Mouse (Mus musculus) cerebellum, postnatal 4 days (tissue): ENCODE results near the gene Ice2.
A peak's percentile ranks its signal among the peaks of the same experiment; 100 is the strongest.

Experiments used
- DNase-seq, 2 experiments: peaks; one replicate each; pipeline ENCODE4 v3.0.0; 2022; ENCODE audit warnings: low spot score in 2 of 2, mixed read lengths in 1 of 2

Gene Ice2

DNA sequence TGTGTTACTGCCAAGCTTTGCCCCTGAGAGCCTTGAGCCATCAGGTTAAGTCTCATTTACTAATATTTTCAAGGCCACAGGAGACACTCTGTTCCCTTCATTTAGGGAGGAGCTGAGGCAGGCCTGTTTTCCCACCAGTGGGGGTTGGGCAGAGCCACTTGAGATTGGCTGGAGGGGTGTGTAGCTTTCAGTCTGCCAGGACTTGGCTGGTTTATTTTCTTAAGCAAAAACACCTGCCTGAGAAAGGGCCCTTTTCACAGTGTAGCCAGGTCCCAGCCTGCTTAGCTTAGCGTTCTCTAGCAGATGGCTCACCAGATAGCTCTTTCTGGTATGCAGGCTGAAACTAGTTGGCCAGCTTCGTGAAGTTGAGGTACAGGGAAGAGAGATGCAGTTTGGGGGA is 61.3 kb downstream of the Ice2 start:
- no peak for DNase-seq

DNA sequence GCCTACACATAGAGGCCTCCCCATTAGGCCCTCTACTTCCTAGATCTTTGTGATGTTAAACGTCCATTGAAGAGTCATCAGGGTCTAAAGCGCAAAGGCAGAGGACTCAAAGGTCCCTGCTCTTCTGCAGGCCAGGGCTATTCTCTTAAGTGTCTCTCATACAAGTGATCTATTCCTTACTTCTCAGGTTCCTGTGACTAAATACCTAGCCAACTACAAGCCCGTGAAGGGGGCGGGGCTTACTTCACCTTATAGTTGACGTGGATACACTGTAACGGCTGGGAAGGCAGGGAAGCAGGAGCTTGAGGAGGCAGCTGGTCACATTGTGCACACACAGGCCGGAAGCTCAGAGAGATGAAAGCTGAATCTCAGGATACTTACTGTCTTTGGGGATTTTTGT is 62.2 kb downstream of the Ice2 start:
- DNase-seq = no peak

DNA sequence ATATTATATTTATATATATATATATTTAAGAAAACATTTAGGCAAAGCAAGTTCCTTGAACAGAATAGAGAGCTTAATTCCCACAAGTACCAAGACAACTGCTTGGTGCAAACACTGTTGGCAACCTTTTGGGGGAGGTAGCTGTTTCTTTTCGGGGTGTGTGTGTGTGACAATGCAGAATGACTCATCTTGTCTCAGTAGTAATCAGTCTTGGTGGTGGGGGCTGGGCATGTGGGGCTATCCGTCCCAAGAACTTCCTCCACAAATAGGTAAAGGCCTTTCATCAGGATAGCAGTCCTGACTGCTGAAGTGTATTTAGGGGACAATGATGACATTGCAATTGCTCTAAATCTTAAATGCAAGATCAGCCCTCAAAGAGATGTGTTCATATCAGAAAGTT is 65.3 kb downstream of the Ice2 start:
- DNase-seq = no peak

DNA sequence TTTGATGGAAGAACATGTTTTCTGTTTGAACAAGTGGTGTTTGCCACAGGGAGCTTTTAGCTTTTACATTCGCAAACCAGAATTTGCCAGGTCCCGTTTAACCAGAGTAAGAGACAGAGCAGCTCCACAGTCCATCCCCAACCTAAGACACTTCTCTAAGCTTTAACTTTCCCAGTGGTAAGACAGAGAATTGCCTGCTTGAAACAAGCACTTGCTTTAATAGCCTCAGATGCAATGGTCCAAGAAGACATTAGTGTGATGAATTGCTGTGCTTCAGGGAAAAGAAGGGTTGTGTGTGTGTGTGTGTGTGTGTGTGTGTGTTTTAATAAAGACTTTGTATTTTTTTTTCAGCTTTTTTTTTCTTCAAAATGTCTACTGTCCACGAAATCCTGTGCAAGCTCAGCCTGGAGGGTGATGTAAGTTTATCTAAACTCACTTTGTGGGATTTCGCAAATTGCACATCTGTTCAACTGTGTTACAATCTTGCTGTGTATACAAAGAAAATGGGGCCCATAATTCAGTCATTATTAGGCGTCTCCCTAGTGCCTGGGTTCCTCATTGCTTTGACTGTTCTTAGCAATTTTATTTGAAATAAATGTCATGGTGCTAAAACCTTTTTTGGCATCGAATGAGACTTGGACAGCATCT is 66.5 kb downstream of the Ice2 start:
- DNase-seq = no peak

DNA sequence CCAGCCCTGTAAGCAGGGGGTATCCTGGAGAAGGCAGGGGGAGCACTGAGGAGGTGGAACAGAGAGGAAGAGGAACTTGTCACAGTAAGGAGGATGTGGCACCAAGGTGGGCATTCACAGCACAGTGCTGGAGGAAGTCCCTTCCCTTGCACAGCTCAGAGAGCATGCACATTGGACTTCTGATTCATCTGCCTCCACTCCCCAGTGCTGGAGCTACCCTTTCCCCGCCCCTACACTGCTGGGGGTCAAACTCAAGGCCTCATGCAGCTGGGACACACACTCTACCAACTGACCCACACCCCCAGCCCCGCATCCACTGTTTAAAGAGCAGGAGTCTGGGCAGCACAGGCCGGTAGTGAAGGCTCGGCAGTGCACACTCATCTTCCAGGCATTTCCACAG is 68.4 kb downstream of the Ice2 start:
- no peak for DNase-seq

DNA sequence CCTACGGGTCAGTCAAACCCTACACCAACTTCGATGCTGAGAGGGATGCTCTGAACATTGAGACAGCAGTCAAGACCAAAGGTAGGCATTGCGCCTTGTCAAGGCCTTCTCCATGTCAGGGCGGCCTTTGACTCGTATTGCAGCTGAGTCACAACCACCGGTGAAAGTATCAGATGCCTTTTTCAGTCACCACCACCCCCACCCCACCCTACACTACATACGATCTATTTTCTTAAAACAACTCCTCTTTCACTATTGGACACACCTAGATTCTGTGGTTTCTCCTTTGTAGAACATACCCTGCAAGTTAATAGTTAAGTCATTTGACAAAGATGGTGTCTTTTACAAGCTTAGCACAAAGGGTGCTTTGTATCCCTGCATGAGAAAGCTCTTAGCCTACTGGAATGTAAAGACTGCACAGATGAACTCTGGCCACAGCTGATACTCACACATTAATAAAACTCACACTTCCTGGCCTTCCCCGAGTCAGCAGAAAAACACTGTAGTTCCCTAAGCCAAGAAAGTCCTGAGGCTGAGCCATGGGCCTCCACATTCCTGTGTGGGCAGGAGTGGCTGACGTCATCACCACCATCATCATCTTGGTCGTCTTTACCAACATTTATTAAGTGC is 69.7 kb downstream of the Ice2 start:
- no peak for DNase-seq

DNA sequence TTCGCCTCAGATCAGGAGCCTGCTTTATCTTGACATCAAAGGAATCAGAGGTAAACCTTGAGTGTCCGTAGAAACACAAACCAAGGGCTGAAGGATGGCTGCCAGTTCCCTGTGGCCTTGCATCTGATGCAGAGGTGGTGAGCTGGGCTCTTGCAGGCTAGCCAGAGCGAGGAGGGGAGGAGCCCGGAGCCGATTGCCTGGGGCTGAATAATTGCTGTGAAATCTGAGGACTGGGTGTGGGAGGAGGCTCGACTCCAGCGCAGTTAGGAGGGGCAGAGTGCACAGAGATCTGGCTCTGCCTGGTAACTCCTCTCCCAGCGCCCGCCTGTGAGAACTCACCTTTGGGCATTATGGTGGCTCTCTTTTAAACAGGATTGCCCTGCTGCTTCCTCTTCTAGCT is 71.3 kb downstream of the Ice2 start:
- DNase-seq = no peak

DNA sequence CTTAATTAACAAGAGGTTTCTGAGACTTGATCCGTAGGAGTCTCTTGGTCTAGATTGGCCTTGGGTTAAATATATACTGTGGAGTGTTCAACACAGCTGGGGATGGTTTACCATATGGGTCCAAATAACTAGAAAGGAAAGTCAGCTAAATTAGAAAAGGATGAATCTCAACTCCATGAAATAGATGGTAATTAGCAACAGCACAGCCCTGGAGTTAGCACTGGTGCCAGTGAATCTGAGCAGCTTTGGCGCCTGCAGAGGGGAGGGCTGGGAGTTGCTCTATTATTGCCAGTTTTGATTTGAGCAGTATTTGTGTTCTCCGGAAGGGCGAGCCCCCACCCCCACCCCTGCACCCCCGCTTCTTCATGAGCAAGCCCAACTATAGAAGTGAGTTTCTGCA is 72.7 kb downstream of the Ice2 start:
- DNase-seq = no peak

DNA sequence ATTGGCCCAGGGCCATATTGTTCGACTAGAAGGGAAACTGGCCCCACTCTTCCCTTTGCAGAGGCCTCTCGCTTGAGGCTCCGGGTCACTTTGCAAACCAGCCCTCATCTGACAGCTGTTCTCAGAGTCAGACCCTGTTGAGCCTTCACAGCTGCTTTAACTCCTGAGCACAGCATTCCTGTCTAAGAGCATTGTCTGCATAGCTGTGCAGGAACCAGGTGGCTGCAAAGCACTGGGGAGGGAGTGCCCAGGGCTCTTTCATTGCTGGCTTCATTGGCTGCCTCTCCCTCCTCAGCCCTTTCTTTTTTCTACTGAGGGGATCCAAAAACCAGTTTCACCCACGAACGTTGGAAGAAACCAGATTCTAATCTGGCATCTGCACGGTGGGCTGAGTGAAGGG is 73.2 kb downstream of the Ice2 start:
- no peak for DNase-seq

DNA sequence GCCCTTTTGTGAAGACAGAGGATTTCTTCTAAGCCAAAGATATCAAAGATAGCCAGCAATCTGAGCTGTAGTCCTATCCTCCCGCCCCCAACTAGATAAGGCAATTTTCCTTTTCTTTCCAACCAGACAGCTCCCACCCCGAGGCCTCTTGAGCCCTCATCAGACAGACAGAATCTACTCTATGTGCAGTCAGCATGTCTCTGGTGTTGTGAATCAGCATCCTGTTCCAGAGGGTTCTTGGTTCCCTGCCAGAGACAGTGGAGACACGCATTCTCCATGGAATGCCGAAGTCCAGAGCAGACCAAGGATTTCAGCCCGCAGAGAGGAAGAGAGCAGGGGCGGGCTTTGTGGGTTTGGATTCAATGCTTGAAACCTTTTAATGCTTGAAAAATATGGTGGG is 75.0 kb downstream of the Ice2 start:
- DNase-seq = no peak

DNA sequence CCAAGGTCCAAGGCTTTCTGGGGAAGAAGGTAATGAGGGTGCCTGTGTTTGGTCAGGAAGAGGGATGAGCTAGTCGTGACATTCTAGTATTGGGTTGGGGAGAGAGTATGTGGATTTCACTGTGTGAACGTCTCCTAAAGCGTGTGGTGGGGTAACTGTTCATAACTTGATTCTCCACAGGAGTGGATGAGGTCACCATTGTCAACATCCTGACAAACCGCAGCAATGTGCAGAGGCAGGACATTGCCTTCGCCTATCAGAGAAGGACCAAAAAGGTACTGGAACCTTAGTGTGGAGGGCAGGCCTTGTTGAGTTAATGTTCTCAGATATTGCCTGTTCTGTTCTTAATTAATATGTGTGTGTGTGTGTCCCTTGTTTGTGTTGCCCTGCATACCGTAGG is 78.2 kb downstream of the Ice2 start:
- no peak for DNase-seq

DNA sequence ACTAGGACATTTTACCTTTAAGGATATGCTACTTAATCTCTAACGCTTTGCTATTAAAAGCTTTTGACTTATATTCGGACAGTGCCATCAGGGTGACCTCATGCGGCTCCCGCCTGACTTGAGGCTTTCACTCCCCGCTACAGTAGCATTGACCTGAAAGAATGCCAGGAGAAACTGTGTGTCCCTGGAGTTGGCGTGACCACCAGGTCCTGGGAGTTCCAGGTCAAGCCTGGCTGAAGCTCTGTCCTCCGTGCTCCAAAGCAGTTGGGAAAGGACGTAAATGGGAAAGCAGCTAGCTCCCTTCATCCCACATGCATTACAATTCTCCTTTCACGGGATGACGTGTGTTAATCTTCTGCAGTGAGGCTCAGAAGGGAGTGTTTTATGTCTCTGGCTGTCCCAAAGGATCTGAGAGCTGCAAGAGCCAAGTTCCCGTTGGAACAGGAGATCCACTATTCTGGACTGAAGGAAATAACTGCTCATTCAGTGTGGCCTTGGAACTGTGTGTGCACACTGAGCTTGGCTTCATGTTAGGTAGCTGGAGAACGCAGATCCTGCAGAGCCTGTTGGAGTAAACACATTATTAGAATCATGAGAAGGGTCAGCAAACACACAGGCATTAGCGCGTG is 79.6 kb downstream of the Ice2 start:
- no peak for DNase-seq

DNA sequence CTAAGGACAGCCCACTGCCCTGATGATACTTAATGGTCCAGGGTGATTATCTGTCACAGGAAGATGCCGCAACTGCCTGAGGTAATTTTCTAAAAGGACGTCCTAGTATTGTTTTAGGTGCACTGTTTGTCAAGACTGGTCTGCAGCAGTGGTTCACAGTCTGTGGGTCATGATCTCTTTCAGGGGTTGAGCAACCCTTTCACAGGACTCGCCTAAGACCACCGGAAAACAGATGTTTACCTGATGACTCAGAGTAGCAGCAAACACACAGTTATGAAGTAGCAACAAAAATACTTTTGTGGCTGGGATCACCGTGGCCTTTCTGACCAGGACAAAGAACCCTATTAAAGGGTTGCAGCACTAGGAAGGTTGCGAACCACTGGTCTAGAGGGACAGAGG is 80.1 kb downstream of the Ice2 start:
- no peak for DNase-seq

DNA sequence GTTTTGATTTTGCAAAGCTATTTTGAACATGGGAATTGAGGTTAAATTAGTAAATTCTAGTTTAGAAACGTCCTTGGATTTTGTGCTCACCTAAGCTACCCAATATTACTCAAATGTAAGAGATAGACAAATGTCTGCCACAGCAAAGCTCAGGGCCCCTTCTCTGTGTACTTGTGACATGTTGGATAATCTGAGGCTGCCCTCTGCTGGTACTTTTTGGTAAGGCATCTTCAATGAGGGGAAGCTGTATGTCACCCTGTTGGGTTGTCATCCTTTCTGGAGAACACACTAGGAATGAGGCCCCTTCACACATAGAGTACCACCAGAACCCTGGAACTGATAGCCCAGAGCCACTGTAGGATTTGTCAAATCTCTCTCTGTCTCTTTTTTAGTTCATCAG is 82.6 kb downstream of the Ice2 start:
- DNase-seq = peak; percentile 73 to 88
